Mouse (Mus musculus): ENCODE data around the gene Papola. TPM values are rescaled to one million over a fixed set of nuclear protein-coding genes. Genes with fewer than 3 reads are reported as not detected.
A peak's percentile ranks its signal among the peaks of the same experiment; 100 is the strongest.

Gene Papola
- 209 and 218 TPM in 2 replicates for polyA plus RNA-seq (2015; fragmentation: Nextera tagmentation; extraction: Ambion mirVana)

- peak; percentile 94 for ATAC-seq (ENCODE audit: borderline replicate concordance, extremely low read depth, low FRiP score, low TSS enrichment)
- Histone ChIP-seq H3K27me3 (no peaks in the 10 kb centered on the region), H3K9ac (peak within 1 kb of the TSS; percentile 88), H3K9me3 (no peaks in the 10 kb centered on the region), H3K4me3 (peak within 1 kb of the TSS; percentile 89), H3K27ac (peak within 1 kb of the TSS; percentile 96), H3K36me3 (no peaks in the 10 kb centered on the region), H3K4me2 (peak within 1 kb of the TSS; percentile 91), H3K4me1 (peaks cover 16% of the 10 kb centered on the region)
- under 1% methylated on average over 55 of the region's 85 CpGs for WGBS
These were observed at the start of gene Papola for GRCm38 (mm10) chr12:105784196-105784999. TSS of gene Papola (plus strand) at chr12:105784694.

DNA sequence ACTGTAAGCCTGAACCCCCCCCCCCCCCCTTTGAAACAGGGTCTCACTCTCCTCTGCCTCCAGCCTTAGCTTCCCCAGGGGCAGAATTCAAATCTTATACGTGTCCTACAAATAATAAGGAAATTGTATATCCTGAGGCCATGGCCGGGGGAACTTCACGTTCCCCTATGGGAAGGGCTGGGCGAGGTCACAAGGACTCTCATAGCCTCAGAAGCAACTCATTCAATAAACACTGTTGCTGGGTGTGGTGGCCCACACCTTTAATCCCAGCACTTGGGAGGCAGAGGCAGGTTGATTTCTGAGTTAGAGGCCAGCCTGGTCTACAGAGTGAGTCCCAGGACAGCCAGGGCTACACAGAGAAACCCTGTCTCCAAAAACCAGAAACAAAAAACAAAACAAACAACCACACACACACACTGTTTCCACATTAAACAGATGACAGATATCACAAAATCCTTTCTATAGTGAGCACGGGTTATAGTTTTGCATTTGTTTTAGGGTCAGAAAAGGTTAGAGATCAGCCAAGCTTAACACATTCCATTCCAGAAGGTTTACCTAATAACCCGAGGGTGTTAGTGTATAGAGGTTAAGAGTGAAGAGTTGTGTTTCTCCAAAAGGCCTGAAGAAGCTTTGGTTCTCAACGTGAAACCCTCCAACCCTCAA is 49.1 kb upstream of the Papola start:
- WGBS, result 66% methylated on average over 7 of the region's 7 CpGs
- H3K27ac ChIP-seq, result no peak overlapping the region
- no peak for ATAC-seq (ENCODE audit: borderline replicate concordance, extremely low read depth, low FRiP score, low TSS enrichment)
- no peak overlapping the region for H3K9ac ChIP-seq
- H3K27me3 ChIP-seq, result no peaks in the 10 kb centered on the region
- no peaks in the 10 kb centered on the region for H3K36me3 ChIP-seq
- H3K4me3 ChIP-seq, result no peak overlapping the region
- no peaks in the 10 kb centered on the region for H3K9me3 ChIP-seq
- H3K4me2 ChIP-seq, result no peak overlapping the region
- H3K4me1 ChIP-seq, result no peaks in the 10 kb centered on the region

- Histone ChIP-seq H3K9me3 (no peaks in the 10 kb centered on the region), H3K36me3 (no peaks in the 10 kb centered on the region), H3K4me1 (no peaks in the 10 kb centered on the region), H3K9ac (no peak overlapping the region), H3K4me2 (no peak overlapping the region), H3K27me3 (no peaks in the 10 kb centered on the region), H3K4me3 (no peak overlapping the region), H3K27ac (no peak overlapping the region)
- ATAC-seq (ENCODE audit: borderline replicate concordance, extremely low read depth, low FRiP score, low TSS enrichment), result no peak
- 75% methylated on average over 6 of the region's 6 CpGs for WGBS
These were observed 48.6 kb upstream of the Papola start for GRCm38 (mm10) chr12:105735889-105736251.

DNA sequence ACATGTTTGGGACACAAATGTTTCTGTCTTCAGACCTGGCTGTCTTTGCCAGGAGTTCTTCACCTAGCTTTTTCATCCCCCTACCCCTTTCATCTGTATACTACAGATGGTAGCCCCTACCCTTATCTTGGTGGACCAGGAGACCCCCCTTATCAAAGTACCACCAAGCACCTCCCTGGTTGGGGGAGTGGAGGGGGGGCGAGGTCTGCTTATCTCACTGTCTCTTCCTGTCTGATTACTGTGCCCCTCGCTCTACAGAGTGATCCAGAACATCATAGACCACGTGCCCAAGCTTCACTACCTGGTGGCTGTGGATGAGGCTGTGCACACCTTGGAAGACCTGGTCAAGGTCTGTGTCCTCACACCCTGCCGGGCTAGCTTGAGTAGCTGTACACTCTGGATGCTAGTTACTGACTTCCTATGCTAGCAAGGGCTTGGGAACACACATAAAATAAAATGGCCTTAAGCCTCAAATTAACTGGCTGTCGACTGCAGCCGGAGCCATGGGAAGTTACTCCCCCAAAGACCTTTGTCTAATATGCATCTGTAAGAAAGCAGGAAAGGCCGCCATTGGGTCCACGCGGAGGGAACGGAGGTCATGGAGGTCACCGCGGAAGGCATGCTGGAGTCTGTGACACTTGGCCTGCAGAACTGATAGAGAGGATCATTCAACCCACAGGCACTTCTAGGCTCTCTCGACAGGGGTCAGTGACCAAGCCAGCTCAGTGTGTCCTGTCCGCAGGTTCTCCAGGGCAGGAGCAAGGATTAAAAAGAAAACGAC is 46.0 kb upstream of the Papola start:
- no peak for ATAC-seq (ENCODE audit: borderline replicate concordance, extremely low read depth, low FRiP score, low TSS enrichment)
- no peaks in the 10 kb centered on the region for H3K9me3 ChIP-seq
- H3K27ac ChIP-seq, result no peak overlapping the region
- no peaks in the 10 kb centered on the region for H3K4me1 ChIP-seq
- H3K27me3 ChIP-seq, result no peaks in the 10 kb centered on the region
- H3K4me2 ChIP-seq, result no peak overlapping the region
- no peak overlapping the region for H3K9ac ChIP-seq
- H3K4me3 ChIP-seq, result no peak overlapping the region
- H3K36me3 ChIP-seq, result no peaks in the 10 kb centered on the region
- 72% methylated on average over 15 of the region's 15 CpGs for WGBS

DNA sequence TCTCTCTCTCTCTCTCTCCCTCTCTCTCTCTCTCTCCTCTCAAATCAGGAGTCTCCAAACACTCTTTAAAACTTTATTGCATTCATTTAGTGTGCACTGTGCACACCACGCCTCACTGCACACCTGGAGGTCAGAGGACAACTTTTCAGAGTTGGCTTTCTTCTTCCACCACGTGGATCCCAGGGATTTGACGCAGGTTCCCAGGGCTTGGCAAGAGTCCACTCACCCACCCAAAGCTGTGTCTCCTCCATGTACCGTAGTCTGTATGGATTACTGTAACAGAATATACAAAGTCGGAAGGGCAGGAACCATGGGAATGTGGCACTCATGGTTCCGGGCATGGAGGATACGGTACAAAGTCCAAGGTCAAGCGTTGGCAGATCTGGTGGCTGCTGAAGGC is 44.8 kb upstream of the Papola start:
- Histone ChIP-seq H3K4me3 (no peak overlapping the region), H3K9me3 (no peaks in the 10 kb centered on the region), H3K4me1 (no peaks in the 10 kb centered on the region), H3K27me3 (no peaks in the 10 kb centered on the region), H3K27ac (no peak overlapping the region), H3K4me2 (no peak overlapping the region), H3K36me3 (no peaks in the 10 kb centered on the region), H3K9ac (no peak overlapping the region)
- 69% methylated on average over 8 of the region's 8 CpGs for WGBS
- ATAC-seq (ENCODE audit: borderline replicate concordance, extremely low read depth, low FRiP score, low TSS enrichment), result no peak

GRCm38 (mm10) chr12:105748114-105748513 is 36.4 kb upstream of the Papola start:
- Histone ChIP-seq H3K9ac (no peak overlapping the region), H3K4me2 (no peak overlapping the region), H3K27me3 (no peaks in the 10 kb centered on the region), H3K4me3 (no peak overlapping the region), H3K27ac (no peak overlapping the region), H3K4me1 (no peaks in the 10 kb centered on the region), H3K9me3 (no peaks in the 10 kb centered on the region), H3K36me3 (no peaks in the 10 kb centered on the region)
- 57% methylated on average over 5 of the region's 5 CpGs for WGBS
- ATAC-seq (ENCODE audit: borderline replicate concordance, extremely low read depth, low FRiP score, low TSS enrichment), result no peak

- ATAC-seq (ENCODE audit: borderline replicate concordance, extremely low read depth, low FRiP score, low TSS enrichment), result no peak
- WGBS, result 70% methylated on average over 10 of the region's 10 CpGs
These were observed 30.7 kb upstream of the Papola start for GRCm38 (mm10) chr12:105753813-105754212.

GRCm38 (mm10) chr12:105757816-105758497 is 26.5 kb upstream of the Papola start:
- Histone ChIP-seq H3K4me2 (no peak overlapping the region), H3K4me3 (no peak overlapping the region), H3K9ac (no peak overlapping the region), H3K36me3 (no peaks in the 10 kb centered on the region), H3K4me1 (0 out of 2 replicates have a peak, but pooled peaks cover 3% of the 10 kb centered on the region), H3K27me3 (no peaks in the 10 kb centered on the region), H3K27ac (no peak overlapping the region), H3K9me3 (no peaks in the 10 kb centered on the region)
- 24% methylated on average over 15 of the region's 15 CpGs for WGBS
- ATAC-seq (ENCODE audit: borderline replicate concordance, extremely low read depth, low FRiP score, low TSS enrichment), result no peak

More at GRCm38 (mm10) chr12:105753813-105754212, 30.7 kb upstream of the Papola start:
- H3K9me3 ChIP-seq, result no peaks in the 10 kb centered on the region
- no peak overlapping the region for H3K4me2 ChIP-seq
- H3K27me3 ChIP-seq, result no peaks in the 10 kb centered on the region
- H3K27ac ChIP-seq, result no peak overlapping the region
- no peak overlapping the region for H3K9ac ChIP-seq
- 0 out of 2 replicates have a peak, but pooled peaks cover 3% of the 10 kb centered on the region for H3K4me1 ChIP-seq
- H3K4me3 ChIP-seq, result no peak overlapping the region
- no peaks in the 10 kb centered on the region for H3K36me3 ChIP-seq

GRCm38 (mm10) chr12:105758911-105759310 is 25.6 kb upstream of the Papola start:
- Histone ChIP-seq H3K36me3 (no peaks in the 10 kb centered on the region), H3K9me3 (no peaks in the 10 kb centered on the region), H3K27ac (no peak overlapping the region), H3K27me3 (no peaks in the 10 kb centered on the region), H3K4me3 (no peak overlapping the region), H3K9ac (no peak overlapping the region), H3K4me2 (no peak overlapping the region), H3K4me1 (0 out of 2 replicates have a peak, but pooled peaks cover 3% of the 10 kb centered on the region)
- ATAC-seq (ENCODE audit: borderline replicate concordance, extremely low read depth, low FRiP score, low TSS enrichment), result no peak
- 93% methylated on average over 2 of the region's 2 CpGs for WGBS

GRCm38 (mm10) chr12:105759849-105760478 is 24.5 kb upstream of the Papola start:
- Histone ChIP-seq H3K9ac (no peak overlapping the region), H3K36me3 (no peaks in the 10 kb centered on the region), H3K4me2 (no peak overlapping the region), H3K9me3 (no peaks in the 10 kb centered on the region), H3K4me3 (no peak overlapping the region), H3K27me3 (no peaks in the 10 kb centered on the region), H3K4me1 (0 out of 2 replicates have a peak, but pooled peaks cover 3% of the 10 kb centered on the region), H3K27ac (no peak overlapping the region)
- no peak for ATAC-seq (ENCODE audit: borderline replicate concordance, extremely low read depth, low FRiP score, low TSS enrichment)
- WGBS, result 25% methylated on average over 10 of the region's 10 CpGs

DNA sequence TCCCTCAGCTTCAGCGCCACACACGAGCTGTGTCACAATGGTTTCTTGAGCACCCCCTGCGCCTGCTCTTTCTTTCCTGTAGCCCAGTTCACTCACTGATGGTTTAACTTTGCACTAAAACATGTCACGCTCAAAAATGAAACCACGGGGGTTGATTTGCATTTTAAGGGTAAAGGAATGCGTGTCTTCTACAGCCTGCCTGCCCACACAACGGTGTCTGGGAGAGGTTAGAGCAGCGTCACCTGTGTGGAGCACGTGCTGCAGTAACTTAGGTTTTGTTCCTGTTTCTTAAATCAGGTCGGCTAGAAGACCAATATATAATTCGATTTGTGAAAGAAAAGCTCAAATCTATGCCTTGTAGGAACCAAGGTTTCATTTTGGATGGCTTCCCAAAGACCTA is 23.3 kb upstream of the Papola start:
- Histone ChIP-seq H3K27me3 (no peaks in the 10 kb centered on the region), H3K36me3 (no peaks in the 10 kb centered on the region), H3K27ac (no peak overlapping the region), H3K4me3 (no peak overlapping the region), H3K9ac (no peak overlapping the region), H3K9me3 (no peaks in the 10 kb centered on the region), H3K4me1 (0 out of 2 replicates have a peak, but pooled peaks cover 3% of the 10 kb centered on the region), H3K4me2 (no peak overlapping the region)
- ATAC-seq (ENCODE audit: borderline replicate concordance, extremely low read depth, low FRiP score, low TSS enrichment), result no peak
- 65% methylated on average over 11 of the region's 11 CpGs for WGBS
